Mouse (Mus musculus): ENCODE measurements around the gene Tm7sf3.

DNA sequence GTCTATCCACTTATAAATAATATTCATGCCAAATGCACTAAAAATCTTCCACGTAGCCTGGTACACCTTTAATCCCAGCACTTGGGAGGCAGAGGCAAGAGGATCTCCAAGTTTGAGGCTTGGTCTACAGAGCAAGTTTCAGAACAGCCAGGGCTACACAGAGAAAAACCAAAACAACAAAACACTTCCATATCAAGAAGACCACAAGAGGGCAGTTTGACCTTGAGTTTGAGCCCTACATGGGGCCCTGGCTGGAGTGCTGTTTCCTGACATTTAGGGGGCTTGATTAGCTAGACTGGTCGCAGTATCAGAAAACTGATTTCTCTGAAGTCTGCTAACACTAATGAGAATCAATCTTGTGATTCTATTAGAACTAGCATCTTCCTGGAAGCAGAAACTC, 18.0 kb upstream of the Tm7sf3 start:
- no peak for TF ChIP-seq GATA1 (IDR thresholded peaks at IDR 0.05; ENCODE audit: borderline replicate concordance, low read length)
- no peak for TF ChIP-seq FLI1 (IDR thresholded peaks at IDR 0.05; ENCODE audit: low read length)

All from megakaryocyte, embryonic 14.5 days (primary cell).